Mouse (Mus musculus): ENCODE measurements around the gene Arhgef3.

GRCm38 (mm10) chr14:27085999-27086398 is 28.7 kb upstream of the Arhgef3 start:
- TF ChIP-seq CTCF (conservative IDR thresholded peaks at IDR 0.05; ENCODE audit: insufficient read depth, insufficient read length, low read depth, low read length), result no peak
- TF ChIP-seq POLR2A (IDR thresholded peaks at IDR 0.05; ENCODE audit: low read depth, low read length), result no peak
